Mouse (Mus musculus) fibroblast of lung, adult 2 months (primary cell): ENCODE data around the gene Rhox7b.
"Not testable (repeated sequence)": the region's sequence is repeated elsewhere in the genome, so short reads cannot be mapped to it uniquely, and the experiment has no call there.

ENCODE experiments used
- DNase-seq: peaks from one replicate; pipeline ENCODE4 v3.0.0-alpha.2; 2011; ENCODE audit warnings: low read depth

Rhox7b gene

DNA sequence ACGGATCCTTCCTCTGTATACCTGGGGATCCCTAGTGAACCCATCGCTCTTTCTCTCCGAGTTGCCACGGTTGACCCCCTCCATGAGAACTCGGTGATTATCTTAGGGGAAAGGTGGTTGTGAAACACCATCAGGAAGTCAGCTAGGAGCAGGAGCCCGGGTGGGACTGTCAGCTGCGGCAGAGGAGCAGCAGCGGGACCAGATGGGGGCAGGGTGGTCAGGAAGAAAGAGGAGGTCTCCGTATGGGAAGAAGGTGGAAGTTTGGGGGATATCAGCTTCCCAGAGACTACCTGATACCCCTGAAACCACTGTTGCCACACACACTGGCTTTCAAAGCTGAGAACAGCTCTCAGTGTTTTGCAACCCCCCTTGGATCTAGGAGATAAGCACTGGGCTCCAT is at the start of gene Rhox7b:
Gene Rhox7b, minus strand, starts transcription at position 101 of the 400 bp plus-strand sequence.
- DNase-seq: not testable (repeated sequence)

DNA sequence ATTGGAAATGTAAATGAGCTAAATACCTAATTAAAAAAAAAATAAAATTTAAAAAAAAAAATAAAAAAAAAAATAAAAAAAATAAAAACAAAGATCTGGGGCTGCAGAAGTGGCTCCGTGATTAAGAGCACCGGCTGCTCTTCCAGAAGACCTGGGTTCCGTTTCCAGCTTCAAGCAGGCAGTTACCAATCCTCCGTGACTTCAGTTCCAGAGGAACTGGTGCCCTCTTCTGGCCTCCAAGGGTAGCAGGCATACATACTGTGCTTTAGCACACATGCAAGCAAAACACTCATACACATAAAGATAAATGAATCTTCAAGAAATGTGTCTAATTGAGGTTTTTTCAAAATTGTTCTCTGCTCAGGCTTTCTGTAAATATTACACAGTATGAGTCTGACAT is 19.3 kb upstream of the Rhox7b start:
- DNase-seq: no peak

DNA sequence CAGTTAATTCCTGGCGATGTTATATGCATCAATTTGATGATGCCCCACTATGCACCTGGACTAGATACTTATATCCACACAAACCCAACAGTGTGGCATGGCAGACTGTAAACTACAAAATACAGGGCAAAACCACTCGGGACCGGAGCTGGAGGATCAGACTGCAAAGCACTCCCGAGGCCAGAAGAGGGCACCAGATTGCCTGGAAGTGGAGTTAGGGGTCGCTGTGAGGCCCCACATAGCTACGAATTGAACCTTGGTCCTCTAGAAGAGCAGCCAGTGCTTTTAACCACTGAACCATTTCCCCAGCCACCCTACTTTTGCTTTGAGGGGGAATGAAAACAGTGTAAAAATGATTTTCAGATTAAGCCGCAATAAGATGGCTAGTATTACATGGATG is 11.5 kb upstream of the Rhox7b start:
- no peak for DNase-seq

DNA sequence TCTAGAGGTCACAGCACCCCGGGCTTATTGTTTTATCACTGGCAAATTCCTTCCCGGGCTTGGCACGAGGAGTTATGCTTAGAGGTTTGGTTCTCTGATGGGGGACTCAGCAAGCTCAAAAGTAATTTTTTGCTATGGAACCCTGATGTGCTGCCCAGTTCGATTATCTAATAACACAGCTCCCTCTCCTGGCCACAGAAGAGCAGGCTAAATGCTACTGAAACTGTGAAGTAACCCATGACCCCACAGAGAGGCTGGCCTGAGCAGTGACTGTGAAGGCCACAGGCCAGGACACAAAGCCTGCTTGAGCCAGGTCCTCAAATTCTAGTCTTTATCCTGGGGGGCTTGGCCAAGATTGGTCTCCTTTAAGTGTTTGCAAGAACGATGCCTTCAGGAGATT is 6.7 kb upstream of the Rhox7b start:
- no peak for DNase-seq

DNA sequence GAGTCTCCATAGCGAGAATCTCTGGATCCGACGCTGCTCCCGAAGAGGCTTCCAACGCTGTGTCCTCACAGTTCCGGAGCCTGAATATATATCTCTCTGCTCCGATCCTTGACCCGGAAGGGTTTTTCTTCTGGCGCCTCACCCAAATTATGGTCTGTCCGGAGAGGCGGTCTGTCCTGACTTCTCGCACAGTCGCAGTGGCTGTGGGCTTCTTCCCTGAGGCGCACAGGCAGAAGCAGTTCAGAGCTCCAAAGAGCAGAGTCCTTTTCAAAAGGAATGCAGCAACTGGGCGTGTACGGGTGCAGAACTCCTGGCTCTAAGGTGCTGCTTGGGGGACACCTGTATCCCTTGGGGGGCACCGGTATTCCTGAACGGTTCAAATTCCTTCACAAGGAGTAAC is 4.6 kb upstream of the Rhox7b start, which contains the start of gene Rhox9:
Gene Rhox9, minus strand, starts transcription at position 101 of the 400 bp plus-strand sequence.
- DNase-seq: not testable (repeated sequence)

DNA sequence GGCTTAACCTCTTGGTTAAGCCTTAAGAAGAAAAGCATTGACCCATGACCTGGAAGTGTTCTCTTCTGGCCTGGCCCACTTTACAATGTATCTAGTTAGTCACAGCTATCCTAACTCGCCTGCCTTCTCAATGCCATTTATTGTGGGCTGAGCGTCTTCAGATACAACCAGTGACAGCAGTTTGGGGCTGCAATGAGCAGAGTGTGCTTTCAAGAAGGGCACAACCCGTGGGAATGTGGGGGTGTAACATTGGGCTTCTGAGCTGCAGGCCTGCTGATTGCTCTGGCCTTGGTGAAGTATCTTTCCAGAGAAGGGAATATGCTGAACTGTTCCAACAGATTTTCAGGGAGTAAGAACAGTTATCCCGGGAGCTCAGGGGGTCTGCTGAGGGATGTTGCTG is 18.2 kb downstream of the Rhox7b start, which contains the start of gene Rhox8:
Gene Rhox8, minus strand, starts transcription at position 101 of the 400 bp plus-strand sequence.
- DNase-seq: no peak

DNA sequence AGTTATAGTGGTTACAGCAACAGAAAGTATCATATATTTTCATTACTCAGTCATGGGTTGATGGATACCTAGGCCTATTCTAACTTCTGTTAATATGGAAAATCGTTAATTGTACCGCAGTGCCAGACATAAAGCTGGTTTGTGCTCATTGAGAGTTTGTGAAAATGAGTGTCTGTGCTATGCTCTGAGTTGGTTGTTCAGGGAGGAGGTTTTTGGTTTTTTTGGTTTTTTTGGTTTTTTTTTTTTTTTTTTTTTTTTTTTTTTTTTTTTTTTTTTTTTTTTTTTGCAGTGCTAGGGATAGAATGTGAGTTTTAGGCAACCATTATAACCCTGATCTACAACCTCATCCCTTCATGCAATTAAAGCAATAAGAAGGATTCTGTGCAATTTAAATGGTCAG is 25.4 kb downstream of the Rhox7b start:
- DNase-seq: no peak
